Mouse (Mus musculus): ENCODE results near the gene Tmem161b. TPM values are rescaled to one million over a fixed set of nuclear protein-coding genes. Genes with fewer than 3 reads are reported as not detected.

Tmem161b gene
- 4.7 and 5.4 TPM in 2 replicates for polyA plus RNA-seq (2012; rRNA removed)

GRCm38 (mm10) chr13:84221820-84222681 is at the start of gene Tmem161b:
TSS of gene Tmem161b (plus strand) at chr13:84222296.

All from liver, embryonic 18 days (tissue).